ENCODE assay signal across 10 mouse cellular contexts in the genomic region with DNA sequence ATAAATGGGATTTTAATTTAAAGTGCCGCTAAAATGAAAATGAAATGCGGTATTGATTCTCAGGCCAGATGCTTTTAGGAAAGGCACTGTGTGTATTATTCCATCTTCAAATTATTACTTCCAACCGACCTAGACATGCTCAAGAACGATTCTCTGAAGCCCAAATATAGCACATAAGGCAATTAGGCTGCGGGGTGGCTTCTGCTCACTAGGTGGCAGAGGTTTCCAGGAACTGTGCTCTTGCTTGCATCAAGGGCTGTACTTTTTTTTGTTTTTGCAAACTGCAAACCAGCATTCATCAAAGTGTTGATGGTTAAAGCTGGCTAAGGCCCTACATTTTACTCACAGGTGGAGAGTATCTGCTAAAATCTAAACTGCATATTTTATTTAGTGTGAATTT.
DNase-seq lines count a peak whose midpoint lies in the region; ATAC-seq and TF ChIP-seq lines count a peak whose summit lies in the region.
"Had no signal": no experiment of that assay in that cellular context is flagged by ENCODE, and none has a peak within 500 bp of the region (broad histone marks: within the 10 kb centered on the region; RNA-seq: fewer than 3 reads in every experiment).

No protein-coding gene starts in this region.

- H3K4me2 ChIP-seq in intestine, postnatal 0 days (replicated peaks; ENCODE audit: low read depth) = no peak overlapping the region
- no peak overlapping the region for H3K4me2 ChIP-seq in intestine, embryonic 16.5 days (ENCODE audit: low read depth, low read length)
- H3K4me2 ChIP-seq in kidney, embryonic 15.5 days = no peak overlapping the region

- H3K9ac ChIP-seq in intestine, postnatal 0 days (ENCODE audit: low read depth, low read length) = no peak overlapping the region
- no peak overlapping the region for H3K9ac ChIP-seq in intestine, embryonic 16.5 days (ENCODE audit: low read depth, low read length)
- H3K9ac ChIP-seq in kidney, embryonic 15.5 days = no peak overlapping the region

- peak; percentile 15 for DNase-seq in right cerebral cortex, postnatal 4 days
- no peak for DNase-seq in right cerebral cortex, postnatal 36 days (ENCODE audit: low spot score in 2 of 2)
- DNase-seq in thymus, postnatal 4 days = peak; percentile 39
- no peak for DNase-seq in heart, postnatal 25 days (ENCODE audit: low spot score)
- DNase-seq: heart, postnatal 36 days; lung, postnatal 36 days had no signal

- no peaks in the 10 kb centered on the region for H3K4me1 ChIP-seq in intestine, postnatal 0 days (replicated peaks; ENCODE audit: control insufficient read depth, insufficient read depth, low read length)
- no peaks in the 10 kb centered on the region for H3K4me1 ChIP-seq in intestine, embryonic 16.5 days (ENCODE audit: control insufficient read depth, insufficient read depth, low read length)
- H3K4me1 ChIP-seq in embryonic fibroblast, embryonic 13.5 days (ENCODE audit: control insufficient read depth, insufficient read depth, low read length) = no peaks in the 10 kb centered on the region
- H3K4me1 ChIP-seq in kidney, embryonic 15.5 days = no peaks in the 10 kb centered on the region

- H3K9me3 ChIP-seq in intestine, postnatal 0 days (ENCODE audit: control insufficient read depth) = no peaks in the 10 kb centered on the region
- no peaks in the 10 kb centered on the region for H3K9me3 ChIP-seq in intestine, embryonic 16.5 days (ENCODE audit: control insufficient read depth, low read length)
- no peaks in the 10 kb centered on the region for H3K9me3 ChIP-seq in kidney, embryonic 15.5 days (replicated peaks)

- WGBS in intestine, postnatal 0 days = 50% methylated on average over 5 of the region's 5 CpGs
- 57% methylated on average over 5 of the region's 5 CpGs for WGBS in intestine, embryonic 16.5 days
- WGBS in kidney, embryonic 15.5 days = 61% methylated on average over 5 of the region's 5 CpGs

- intact Hi-C loops in heart, postnatal 25 days (cut with DNase I) = no loop called here

- no peak overlapping the region for H3K27ac ChIP-seq in intestine, postnatal 0 days (ENCODE audit: low read depth, low read length)
- no peak overlapping the region for H3K27ac ChIP-seq in intestine, embryonic 16.5 days (ENCODE audit: low read length)
- H3K27ac ChIP-seq in embryonic fibroblast, embryonic 13.5 days (ENCODE audit: insufficient read depth, low read length) = no peak overlapping the region
- H3K27ac ChIP-seq in kidney, embryonic 15.5 days = no peak overlapping the region

- H3K27me3 ChIP-seq in intestine, postnatal 0 days (replicated peaks; ENCODE audit: control insufficient read depth, insufficient read depth, low read length) = no peaks in the 10 kb centered on the region
- no peaks in the 10 kb centered on the region for H3K27me3 ChIP-seq in intestine, embryonic 16.5 days (replicated peaks; ENCODE audit: control insufficient read depth, insufficient read depth, low read length)
- H3K27me3 ChIP-seq in kidney, embryonic 15.5 days = no peaks in the 10 kb centered on the region

- TF ChIP-seq CTCF in intestine, postnatal 0 days (IDR thresholded peaks at IDR 0.05; ENCODE audit: low read depth) = peak; percentile 39
- TF ChIP-seq CTCF in embryonic fibroblast, embryonic 13.5 days (IDR thresholded peaks at IDR 0.05; ENCODE audit: borderline replicate concordance, insufficient read depth, low read length) = 0 out of 2 replicates have a peak, but pooled peaks have one; percentile 4

- ATAC-seq in intestine, postnatal 0 days = no peak
- ATAC-seq in intestine, embryonic 16.5 days = no peak
- no peak for ATAC-seq in kidney, embryonic 15.5 days (replicated peaks; ENCODE audit: low FRiP score)

- H3K36me3 ChIP-seq in intestine, postnatal 0 days (ENCODE audit: control insufficient read depth, insufficient read depth) = no peaks in the 10 kb centered on the region
- H3K36me3 ChIP-seq in intestine, embryonic 16.5 days (ENCODE audit: control insufficient read depth, insufficient read depth, low read length) = no peaks in the 10 kb centered on the region
- H3K36me3 ChIP-seq in kidney, embryonic 15.5 days = no peaks in the 10 kb centered on the region

- H3K4me3 ChIP-seq in intestine, postnatal 0 days (ENCODE audit: low read depth, low read length) = no peak overlapping the region
- H3K4me3 ChIP-seq in intestine, embryonic 16.5 days (ENCODE audit: low read length) = no peak overlapping the region
- no peak overlapping the region for H3K4me3 ChIP-seq in embryonic fibroblast, embryonic 13.5 days (ENCODE audit: insufficient read depth, low read length)
- no peak overlapping the region for H3K4me3 ChIP-seq in kidney, embryonic 15.5 days (replicated peaks)

- TF ChIP-seq POLR2A in embryonic fibroblast, embryonic 13.5 days (IDR thresholded peaks at IDR 0.05; ENCODE audit: low read depth, low read length) = no peak

Comparison
In these comparisons a context has a peak if more than half of its experiments do, and no peak if none do; other contexts are left out.
1. DNase-seq: peak in right cerebral cortex, postnatal 4 days (single experiment) and thymus, postnatal 4 days (single experiment); none in right cerebral cortex, postnatal 36 days (0 of 2) and heart, postnatal 25 days (single experiment).